Mouse (Mus musculus) Muller cell, postnatal 12 days (primary cell): ENCODE data around the gene Mucl2.
"Not testable (repeated sequence)": the region's sequence is repeated elsewhere in the genome, so short reads cannot be mapped to it uniquely, and the experiment has no call there.

ENCODE experiments used
- DNase-seq: peaks from one replicate; pipeline ENCODE4 v3.0.0-alpha.2; 2015; ENCODE audit errors: inconsistent ontology term

The Mucl2 gene

DNA sequence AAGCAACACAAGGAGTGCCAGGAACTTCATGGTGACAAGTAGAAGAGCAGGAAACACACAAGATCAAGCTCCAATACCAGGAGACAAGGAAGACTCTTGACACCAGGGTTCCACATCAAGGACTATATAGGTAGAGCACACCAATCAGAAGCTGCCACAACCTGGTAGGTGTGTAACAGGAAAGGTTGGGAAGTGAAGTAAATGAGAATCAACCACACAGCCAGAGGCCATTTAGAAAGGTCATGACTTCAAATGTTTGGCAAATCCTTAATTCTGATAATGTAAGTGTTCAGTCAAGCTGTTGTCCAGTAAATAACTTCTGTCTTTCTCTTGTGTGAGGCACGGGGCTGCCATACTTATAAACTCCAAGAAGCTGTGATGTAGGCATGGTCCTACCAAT lies at the start of gene Mucl2:
Gene Mucl2 (minus strand): TSS at position 101 of the 400 bp plus-strand sequence.
- DNase-seq, result no peak

DNA sequence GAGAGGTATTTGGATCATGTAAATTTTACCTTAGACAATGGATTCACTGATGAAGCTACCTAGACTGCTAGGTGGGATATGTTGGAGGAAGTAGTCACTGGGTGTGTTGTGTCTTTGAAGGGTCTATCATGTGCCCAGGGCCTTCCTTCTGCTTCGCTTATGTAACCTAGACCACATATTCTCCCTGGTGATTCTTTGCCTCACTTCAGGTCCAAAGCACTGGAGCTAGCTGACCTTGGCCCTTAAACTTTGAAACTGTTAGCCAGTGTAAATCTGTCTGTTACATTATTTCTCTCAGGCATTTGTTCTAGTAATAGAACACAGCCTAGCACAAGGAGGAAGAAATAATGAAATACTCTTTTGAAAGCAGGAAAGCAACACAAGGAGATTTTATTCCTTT lies 13.9 kb upstream of the Mucl2 start:
- DNase-seq, result not testable (repeated sequence)
